Mouse (Mus musculus): ENCODE measurements around the gene Lrp4. TPM values are rescaled to one million over a fixed set of nuclear protein-coding genes. Genes with fewer than 3 reads are reported as not detected.
A peak's percentile ranks its signal among the peaks of the same experiment; 100 is the strongest.

Lrp4 gene
- total RNA-seq, 2 experiments from 2014 or later: 25.3 to 27.3 TPM

GRCm38 (mm10) chr2:91455826-91456225 lies 1.5 kb upstream of the Lrp4 start:
- TF ChIP-seq CTCF (IDR thresholded peaks at IDR 0.05): peak; percentile 79
- Histone ChIP-seq H3K4me3 (no peak overlapping the region), H3K27ac (no peak overlapping the region)
- intact Hi-C loops (cut with DNase I): no loop called here
- peak in 1 of 2 experiments; percentile 43 for DNase-seq (ENCODE audit: extremely low spot score in 1 of 2, low spot score in 2 of 2)

DNA sequence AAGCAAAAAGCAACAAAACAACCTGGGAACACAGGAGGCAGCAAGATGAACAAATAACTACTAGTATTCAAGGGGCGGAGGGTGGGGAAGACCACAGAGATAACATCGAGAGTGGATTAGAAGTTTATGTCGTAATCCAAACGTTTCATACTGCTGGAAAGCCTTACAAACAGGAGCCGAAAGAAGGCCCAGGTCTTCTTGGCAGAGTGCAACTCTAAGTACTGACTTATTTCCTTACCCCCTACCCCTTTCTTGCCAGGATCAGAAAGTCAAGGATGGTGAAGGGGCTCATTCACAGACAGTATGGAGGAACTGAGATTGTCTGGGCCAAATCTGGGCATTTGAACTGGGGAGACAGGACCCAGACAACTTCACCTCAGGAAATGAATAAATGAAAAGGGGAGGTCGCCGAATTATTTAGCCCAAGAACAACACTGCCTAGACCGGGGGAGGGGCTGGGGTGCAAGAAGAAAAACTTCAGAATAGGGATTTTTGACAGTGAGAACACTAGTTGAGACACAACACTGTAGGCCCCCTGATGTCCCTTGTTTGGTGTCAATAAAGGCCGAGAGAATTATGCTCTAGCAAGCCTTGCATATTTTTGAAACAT lies 715 bp upstream of the Lrp4 start:
- no peak for TF ChIP-seq CTCF (IDR thresholded peaks at IDR 0.05)
- H3K27ac ChIP-seq: no peak overlapping the region
- no peak overlapping the region; the same call in 1 of the 2 replicates for H3K4me3 ChIP-seq
- intact Hi-C loops (cut with DNase I): no loop called here
- no peak for DNase-seq (ENCODE audit: extremely low spot score in 1 of 2, low spot score in 2 of 2)

- intact Hi-C loops (cut with DNase I): no loop called here
- Histone ChIP-seq H3K4me3 (peak overlapping the region; percentile 63), H3K27ac (peak overlapping the region; percentile 76)
- TF ChIP-seq CTCF (IDR thresholded peaks at IDR 0.05): no peak
- DNase-seq (ENCODE audit: extremely low spot score in 1 of 2, low spot score in 2 of 2): peak; percentile 14 to 25
Observed at GRCm38 (mm10) chr2:91457656-91458251, 443 bp downstream of the Lrp4 start.

DNA sequence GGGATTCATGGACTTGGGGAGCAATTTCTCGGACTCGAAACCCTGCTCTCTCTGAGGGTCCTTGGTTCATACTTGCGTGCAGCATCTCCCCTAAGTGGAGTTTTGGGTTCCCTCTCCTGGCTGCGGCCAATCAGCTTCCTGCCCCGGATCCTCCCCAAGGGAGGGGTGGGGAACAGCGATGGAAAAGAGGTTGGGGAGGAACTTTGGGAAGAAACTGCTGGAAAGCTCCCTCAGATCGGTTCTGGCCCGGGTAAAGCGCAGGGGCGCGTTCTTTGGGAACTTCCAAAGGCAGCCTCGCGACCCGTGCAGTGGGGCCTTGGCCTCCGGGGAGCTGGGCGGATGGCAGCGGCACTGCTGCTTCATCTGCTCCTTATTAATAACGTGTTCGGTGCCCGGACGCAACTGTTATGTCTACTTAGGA lies 951 bp downstream of the Lrp4 start:
- TF ChIP-seq CTCF (IDR thresholded peaks at IDR 0.05): no peak; the same call in 1 of the 2 replicates
- intact Hi-C loops (cut with DNase I): no loop called here
- H3K4me3 ChIP-seq: peak overlapping the region; percentile 63
- peak in 1 of 2 experiments; percentile 24 for DNase-seq (ENCODE audit: extremely low spot score in 1 of 2, low spot score in 2 of 2)
- H3K27ac ChIP-seq: peak overlapping the region; percentile 41

- Histone ChIP-seq H3K27ac (peak overlapping the region; percentile 50), H3K4me3 (peak overlapping the region; percentile 63)
- no peak for DNase-seq (ENCODE audit: extremely low spot score in 1 of 2, low spot score in 2 of 2)
- TF ChIP-seq CTCF (IDR thresholded peaks at IDR 0.05): peak; percentile 17
- intact Hi-C loops (cut with DNase I): loop anchor here (1.0 kb wide), 1 partner anchor 17 kb away; no protein-coding TSS in a partner anchor
Observed at GRCm38 (mm10) chr2:91458673-91459391, 1.5 kb downstream of the Lrp4 start.

- peak; percentile 19 for TF ChIP-seq CTCF (IDR thresholded peaks at IDR 0.05)
- Histone ChIP-seq H3K27ac (no peak overlapping the region), H3K4me3 (no peak overlapping the region)
- DNase-seq (ENCODE audit: extremely low spot score in 1 of 2, low spot score in 2 of 2): no peak
- intact Hi-C loops (cut with DNase I): no loop called here
Observed at GRCm38 (mm10) chr2:91460076-91460475, 2.8 kb downstream of the Lrp4 start.

DNA sequence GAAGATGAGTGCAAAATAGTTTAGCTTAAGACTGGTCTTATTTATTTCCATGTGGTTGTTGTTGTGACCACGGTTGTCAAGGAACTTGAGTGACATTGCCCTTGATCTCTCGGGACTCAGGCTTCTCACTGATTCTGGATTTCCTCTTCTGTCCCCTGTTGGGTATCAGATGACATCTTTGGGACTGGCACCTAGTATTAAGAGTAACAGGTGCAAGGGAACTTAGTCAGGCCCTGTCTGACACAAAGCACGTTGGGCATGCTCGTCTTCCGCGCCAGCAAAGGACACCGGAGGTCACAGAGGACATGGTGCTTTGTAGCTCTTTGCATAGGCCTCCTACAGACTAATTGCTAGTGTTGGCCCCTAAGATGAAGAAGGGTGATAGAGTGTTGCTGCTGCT lies 3.5 kb downstream of the Lrp4 start:
- no peak for DNase-seq (ENCODE audit: extremely low spot score in 1 of 2, low spot score in 2 of 2)
- Histone ChIP-seq H3K4me3 (no peak overlapping the region), H3K27ac (no peak overlapping the region)
- TF ChIP-seq CTCF (IDR thresholded peaks at IDR 0.05): no peak
- intact Hi-C loops (cut with DNase I): no loop called here

DNA sequence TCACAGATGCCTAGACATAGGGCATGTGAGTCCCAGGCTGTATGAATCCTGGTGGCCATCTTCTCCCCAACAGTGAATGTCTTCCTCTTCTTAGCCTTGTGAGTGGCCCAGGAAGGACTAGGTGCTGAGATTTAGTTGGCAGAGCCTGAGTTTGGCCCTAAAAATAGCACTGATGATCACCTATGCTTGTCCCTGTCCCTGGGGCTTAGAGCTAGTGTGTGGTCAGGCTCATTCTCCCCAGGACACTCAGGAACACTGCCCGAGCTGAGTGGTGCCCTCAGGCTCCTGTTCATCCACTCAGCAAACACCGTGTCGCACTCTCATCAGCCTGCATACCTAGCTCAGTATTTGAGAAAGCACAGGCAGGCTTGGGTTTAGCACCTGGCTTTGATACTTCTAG lies 4.0 kb downstream of the Lrp4 start:
- intact Hi-C loops (cut with DNase I): no loop called here
- no peak overlapping the region for H3K27ac ChIP-seq
- TF ChIP-seq CTCF (IDR thresholded peaks at IDR 0.05): no peak
- DNase-seq (ENCODE audit: extremely low spot score in 1 of 2, low spot score in 2 of 2): no peak
- no peak overlapping the region for H3K4me3 ChIP-seq

DNA sequence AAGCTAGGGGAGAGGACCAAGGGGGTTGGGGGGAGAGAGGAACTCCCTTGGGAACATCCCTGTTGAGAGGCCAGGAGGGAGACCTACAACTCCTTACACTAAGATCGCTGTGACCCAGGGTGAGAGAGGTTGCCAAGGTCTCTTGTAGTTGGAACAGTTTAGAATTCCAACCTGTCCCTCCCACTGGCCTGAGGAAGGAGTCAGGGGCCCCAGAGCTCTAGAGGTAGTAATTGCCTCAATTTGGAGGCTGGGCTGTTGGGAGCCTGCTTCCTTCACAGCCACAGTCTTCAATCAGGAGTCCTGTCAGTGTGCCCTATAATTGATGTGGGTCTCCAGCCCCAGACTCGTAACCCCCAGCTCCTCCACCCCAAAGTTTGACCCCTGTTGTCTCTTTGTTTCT lies 4.9 kb downstream of the Lrp4 start:
- H3K4me3 ChIP-seq: no peak overlapping the region
- intact Hi-C loops (cut with DNase I): no loop called here
- no peak overlapping the region for H3K27ac ChIP-seq
- no peak for TF ChIP-seq CTCF (IDR thresholded peaks at IDR 0.05)
- DNase-seq (ENCODE audit: extremely low spot score in 1 of 2, low spot score in 2 of 2): no peak

GRCm38 (mm10) chr2:91462681-91463080 lies 5.4 kb downstream of the Lrp4 start:
- no peak for TF ChIP-seq CTCF (IDR thresholded peaks at IDR 0.05)
- DNase-seq (ENCODE audit: extremely low spot score in 1 of 2, low spot score in 2 of 2): no peak
- Histone ChIP-seq H3K4me3 (no peak overlapping the region), H3K27ac (no peak overlapping the region)
- intact Hi-C loops (cut with DNase I): no loop called here

GRCm38 (mm10) chr2:91465934-91466333 lies 8.6 kb downstream of the Lrp4 start:
- no peak for DNase-seq (ENCODE audit: extremely low spot score in 1 of 2, low spot score in 2 of 2)
- TF ChIP-seq CTCF (IDR thresholded peaks at IDR 0.05): no peak
- intact Hi-C loops (cut with DNase I): no loop called here
- Histone ChIP-seq H3K4me3 (no peak overlapping the region), H3K27ac (no peak overlapping the region)

DNA sequence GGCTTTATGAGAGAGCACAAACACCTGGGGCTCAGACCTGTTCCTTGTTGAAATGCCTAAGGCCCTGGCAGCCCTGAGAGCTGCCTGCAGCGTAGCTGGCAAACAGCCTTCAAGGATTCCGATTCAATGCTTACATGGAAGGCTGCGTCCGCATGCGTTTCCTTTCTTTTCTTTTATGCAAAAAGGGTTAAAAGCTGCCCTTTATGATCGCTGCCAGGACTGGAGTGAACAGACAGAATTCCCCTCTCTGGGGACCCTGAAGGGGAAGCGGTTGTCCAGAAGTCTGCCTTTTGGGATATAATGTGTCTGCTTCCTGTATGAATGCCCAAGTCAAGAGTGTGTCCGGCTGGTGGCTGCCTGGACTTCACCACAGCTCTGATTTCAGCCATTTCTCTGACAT lies 10.3 kb downstream of the Lrp4 start:
- no peak overlapping the region for H3K4me3 ChIP-seq
- H3K27ac ChIP-seq: no peak overlapping the region
- TF ChIP-seq CTCF (IDR thresholded peaks at IDR 0.05): no peak
- intact Hi-C loops (cut with DNase I): no loop called here
- DNase-seq (ENCODE audit: extremely low spot score in 1 of 2, low spot score in 2 of 2): no peak

All from left cerebral cortex, adult 2 months (tissue).